Mouse (Mus musculus): ENCODE data around the gene Gad2. TPM values are rescaled to one million over a fixed set of nuclear protein-coding genes. Genes with fewer than 3 reads are reported as not detected.

Gene Gad2
- total and polyA plus RNA-seq, 3 experiments, result 0.01 to 0.04 TPM; not detected in 1

GRCm38 (mm10) chr2:22627819-22628432 lies 5.9 kb downstream of the Gad2 start:
- Histone ChIP-seq H3K9ac (ENCODE audit: control insufficient read depth, low read depth, low read length, poor library complexity, severe bottlenecking) (no peak overlapping the region), H3K27ac (ENCODE audit: control insufficient read depth, low read depth, low read length) (no peak overlapping the region), H3K36me3 (ENCODE audit: control insufficient read depth in 1 of 2, insufficient read depth in 2 of 2, low read length in 2 of 2) (no peaks in the 10 kb centered on the region; a peak in 1 of 4 replicates), H3K27me3 (ENCODE audit: control insufficient read depth in 1 of 2, insufficient read depth in 2 of 2, low read length in 2 of 2) (no peaks in the 10 kb centered on the region; a peak in 1 of 4 replicates), H3K4me1 (ENCODE audit: control insufficient read depth in 1 of 2, insufficient read depth in 2 of 2, low read length in 2 of 2) (peaks cover 0 to 3% of the 10 kb centered on the region in 2 experiments; a peak in 1 of 4 replicates), H3K9me3 (replicated peaks; ENCODE audit: insufficient read depth, low read length) (no peaks in the 10 kb centered on the region), H3K79me2 (ENCODE audit: control insufficient read depth, insufficient read depth, low read length, poor library complexity) (no peaks in the 10 kb centered on the region), H3K4me3 (ENCODE audit: control insufficient read depth in 1 of 2, insufficient read depth in 1 of 2, low read depth in 2 of 2, low read length in 2 of 2) (no peak overlapping the region)
- TF ChIP-seq TAL1 (IDR thresholded peaks at IDR 0.05; ENCODE audit: low read length) (peak; percentile 22; the same call in 1 of the 2 replicates), POLR2AphosphoS2 (IDR thresholded peaks at IDR 0.05; ENCODE audit: low read length) (no peak), CTCF (IDR thresholded peaks at IDR 0.05 in 2 of 3, conservative IDR thresholded peaks at IDR 0.05 in 1 of 3; ENCODE audit: control insufficient read depth in 1 of 3, insufficient read depth in 1 of 3, low read depth in 2 of 3, low read length in 3 of 3, poor library complexity in 1 of 3, severe bottlenecking in 1 of 3) (no peak), UBTF (IDR thresholded peaks at IDR 0.05; ENCODE audit: borderline replicate concordance, insufficient read depth, low read depth, low read length) (no peak), MYC (IDR thresholded peaks at IDR 0.05; ENCODE audit: low read depth, low read length) (no peak), NELFE (IDR thresholded peaks at IDR 0.05; ENCODE audit: low read depth, low read length) (no peak), EP300 (IDR thresholded peaks at IDR 0.05; ENCODE audit: low read depth in 1 of 2, low read length in 2 of 2) (peak; percentile 56 to 60), CHD1 (IDR thresholded peaks at IDR 0.05; ENCODE audit: low read depth, low read length) (no peak), GATA1 (IDR thresholded peaks at IDR 0.05; ENCODE audit: low read depth, low read length) (peak; percentile 65), ZNF384 (IDR thresholded peaks at IDR 0.05; ENCODE audit: low read depth, low read length) (0 out of 2 replicates have a peak, but pooled peaks have one; percentile 12), BHLHE40 (IDR thresholded peaks at IDR 0.05; ENCODE audit: borderline replicate concordance, low read depth, low read length) (no peak), USF1 (IDR thresholded peaks at IDR 0.05; ENCODE audit: low read depth, low read length) (no peak), MEF2A (IDR thresholded peaks at IDR 0.05; ENCODE audit: extremely low read depth, insufficient replicate concordance, low read depth, low read length, poor library complexity, severe bottlenecking) (peak; percentile 70; the same call in 1 of the 2 replicates), ETS1 (IDR thresholded peaks at IDR 0.05; ENCODE audit: low read depth, low read length) (peak; percentile 42; the same call in 1 of the 2 replicates), TCF12 (IDR thresholded peaks at IDR 0.05; ENCODE audit: low read depth, low read length) (peak; percentile 82), MYB (IDR thresholded peaks at IDR 0.05; ENCODE audit: low read depth, low read length) (no peak), E2F4 (IDR thresholded peaks at IDR 0.05; ENCODE audit: borderline replicate concordance, low read depth, low read length) (no peak), TBP (IDR thresholded peaks at IDR 0.05; ENCODE audit: low read depth, low read length) (no peak), USF2 (IDR thresholded peaks at IDR 0.05; ENCODE audit: borderline replicate concordance in 1 of 2, insufficient read depth in 1 of 2, low read depth in 1 of 2, low read length in 2 of 2) (no peak), MAZ (IDR thresholded peaks at IDR 0.05; ENCODE audit: low read depth, low read length) (no peak), MAX (IDR thresholded peaks at IDR 0.05; ENCODE audit: low read length) (no peak)
- peak; percentile 18 for DNase-seq (ENCODE audit: low read depth, low spot score)
